8 mouse cellular contexts compared by ENCODE assay signal in the genomic region with DNA sequence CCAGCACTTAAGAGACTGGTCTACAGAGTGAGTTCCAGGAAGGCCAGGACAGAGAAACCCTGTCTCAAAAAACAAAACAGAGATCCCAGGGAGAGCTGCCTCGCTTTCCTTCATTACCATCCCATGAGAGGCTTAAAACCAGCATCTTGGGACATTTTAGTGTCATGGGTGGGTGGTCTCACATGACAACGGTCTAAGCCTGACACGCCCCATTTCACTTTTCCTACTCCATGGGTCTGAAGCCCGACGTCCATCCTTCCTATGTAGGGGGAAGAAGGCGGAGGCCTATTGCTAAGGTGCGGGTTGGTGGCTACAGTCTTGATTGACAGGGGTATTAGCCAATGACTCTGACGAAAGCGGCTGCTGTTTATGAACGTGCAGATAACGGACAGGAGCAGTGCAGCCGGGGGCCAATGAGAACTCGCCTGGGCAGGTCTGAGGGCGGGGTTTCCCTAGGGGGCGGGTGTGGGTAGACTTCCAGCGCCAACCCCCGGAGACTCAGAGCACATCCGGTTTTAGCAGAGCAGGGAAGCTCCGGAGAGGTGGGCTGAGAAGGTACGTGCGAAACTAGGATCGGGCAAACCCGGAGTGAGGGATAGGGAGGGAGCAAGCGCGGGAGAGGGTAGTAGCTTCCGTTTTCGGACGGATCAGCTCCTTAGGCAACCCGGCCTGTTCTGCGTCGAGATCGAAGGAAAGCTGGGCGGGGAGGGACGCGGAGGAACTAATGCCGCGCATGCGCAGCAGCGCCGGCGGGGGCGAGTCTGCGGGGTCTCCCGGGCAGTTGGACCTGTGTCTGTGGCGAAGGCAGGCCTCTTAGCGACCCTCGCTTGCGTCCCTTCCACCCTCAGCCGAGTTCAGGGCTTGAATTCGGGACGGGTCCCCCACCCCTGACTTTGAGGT. TPM values are rescaled to one million over a fixed set of nuclear protein-coding genes. Genes with fewer than 3 reads are reported as not detected.
A peak's percentile ranks its signal among the peaks of the same experiment; 100 is the strongest.
DNase-seq lines count a peak whose midpoint lies in the region; ATAC-seq lines count a peak whose summit lies in the region.

A gene (plus strand): TSS at position 397 of the 900 bp plus-strand sequence.

- H3K9me3 ChIP-seq in hindbrain, embryonic 12.5 days (replicated peaks): no peaks in the 10 kb centered on the region

- H3K4me3 ChIP-seq in hindbrain, embryonic 12.5 days: peak within 1 kb of the TSS; percentile 82

- peaks cover 39% of the 10 kb centered on the region for H3K4me1 ChIP-seq in hindbrain, embryonic 12.5 days

- peak within 1 kb of the TSS; percentile 98 for H3K4me2 ChIP-seq in hindbrain, embryonic 12.5 days (replicated peaks)

- WGBS in hindbrain, embryonic 12.5 days: under 1% methylated on average over 49 of the region's 51 CpGs

- peak within 1 kb of the TSS; percentile 88 for H3K27ac ChIP-seq in hindbrain, embryonic 12.5 days

- peak; percentile 100 for ATAC-seq in hindbrain, embryonic 12.5 days (ENCODE audit: low FRiP score)

- H3K9ac ChIP-seq in hindbrain, embryonic 12.5 days: peak within 1 kb of the TSS; percentile 92

- H3K36me3 ChIP-seq in hindbrain, embryonic 12.5 days: no peaks in the 10 kb centered on the region

- no peaks in the 10 kb centered on the region for H3K27me3 ChIP-seq in hindbrain, embryonic 12.5 days

- DNase-seq in NIH3T3 (ENCODE audit: low read depth): peak; percentile 99
- DNase-seq in cerebellum, postnatal 10 days: peak; percentile 99 to 100
- DNase-seq in frontal cortex, postnatal 10 days (ENCODE audit: low spot score in 2 of 2): peak; percentile 99 to 100
- peak; percentile 99 to 100 for DNase-seq in layer of hippocampus, postnatal 14 days (ENCODE audit: low spot score in 2 of 2)
- peak; percentile 99 for DNase-seq in lung, postnatal 14 days
- peak; percentile 100 for DNase-seq in retina, adult 2 months (ENCODE audit: low read depth, low spot score)
- peak; percentile 98 to 99 for DNase-seq in thymus, postnatal 36 days

RNA-seq across cellular contexts. Expression of the gene that starts here (rescaled TPM):
- 271 and 274 TPM in 2 replicates for polyA plus RNA-seq in hindbrain, embryonic 12.5 days (2016; fragmentation: Nextera tagmentation; extraction: Ambion mirVana)
- total RNA-seq in layer of hippocampus, postnatal 14 days (2021): 100 to 1,000 TPM; 357 to 369 TPM

Comparison
In these comparisons a context has a peak if more than half of its experiments do, and no peak if none do; other contexts are left out.
1. Peak in every context shown above with its lines: DNase-seq, ATAC-seq, H3K4me3 ChIP-seq and H3K27ac ChIP-seq.